Mouse (Mus musculus): ENCODE measurements around the gene AU021092. TPM values are rescaled to one million over a fixed set of nuclear protein-coding genes. Genes with fewer than 3 reads are reported as not detected.
A peak's percentile ranks its signal among the peaks of the same experiment; 100 is the strongest.

The AU021092 gene
- polyA plus RNA-seq, 1 experiment from 2014 or later, result 1.3 TPM

DNA sequence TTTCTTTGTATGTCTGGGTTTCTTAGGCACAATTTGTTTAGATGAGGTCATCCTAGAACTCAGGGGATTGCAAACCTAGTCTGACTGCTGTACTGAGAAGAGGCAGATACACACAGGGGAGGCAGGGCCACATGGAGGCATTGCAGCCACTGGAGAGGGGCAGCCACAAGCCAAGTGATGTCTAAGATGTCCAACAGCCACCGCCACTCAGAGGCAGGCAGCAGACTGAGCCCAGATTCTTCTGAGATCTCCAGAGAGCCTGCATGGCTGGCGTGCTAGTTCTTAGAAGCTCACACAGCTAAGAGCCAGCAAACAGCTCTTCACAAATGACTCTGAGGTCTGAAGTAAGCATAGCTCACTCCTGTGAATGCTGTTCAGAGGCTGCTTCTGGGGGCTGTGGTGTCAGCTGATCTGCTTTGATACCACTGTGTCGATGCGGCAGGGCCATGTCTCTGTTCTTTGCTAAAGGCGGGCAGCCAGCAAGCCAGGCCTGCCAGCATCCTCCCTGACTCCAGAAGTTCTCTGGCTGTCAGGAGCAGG lies 16.6 kb downstream of the AU021092 start:
- Histone ChIP-seq H3K4me3 (no peak overlapping the region), H3K27me3 (replicated peaks; ENCODE audit: low read depth, poor library complexity, severe bottlenecking) (peaks cover 7% of the 10 kb centered on the region; the same call in 1 of the 2 replicates), H3K4me1 (peaks cover 15% of the 10 kb centered on the region), H3K36me3 (replicated peaks) (no peaks in the 10 kb centered on the region), H3K27ac (replicated peaks) (no peak overlapping the region), H3K9me3 (no peaks in the 10 kb centered on the region)
- DNase-seq (ENCODE audit: low spot score), result no peak
- 84% methylated on average over 5 of the region's 5 CpGs for WGBS

DNA sequence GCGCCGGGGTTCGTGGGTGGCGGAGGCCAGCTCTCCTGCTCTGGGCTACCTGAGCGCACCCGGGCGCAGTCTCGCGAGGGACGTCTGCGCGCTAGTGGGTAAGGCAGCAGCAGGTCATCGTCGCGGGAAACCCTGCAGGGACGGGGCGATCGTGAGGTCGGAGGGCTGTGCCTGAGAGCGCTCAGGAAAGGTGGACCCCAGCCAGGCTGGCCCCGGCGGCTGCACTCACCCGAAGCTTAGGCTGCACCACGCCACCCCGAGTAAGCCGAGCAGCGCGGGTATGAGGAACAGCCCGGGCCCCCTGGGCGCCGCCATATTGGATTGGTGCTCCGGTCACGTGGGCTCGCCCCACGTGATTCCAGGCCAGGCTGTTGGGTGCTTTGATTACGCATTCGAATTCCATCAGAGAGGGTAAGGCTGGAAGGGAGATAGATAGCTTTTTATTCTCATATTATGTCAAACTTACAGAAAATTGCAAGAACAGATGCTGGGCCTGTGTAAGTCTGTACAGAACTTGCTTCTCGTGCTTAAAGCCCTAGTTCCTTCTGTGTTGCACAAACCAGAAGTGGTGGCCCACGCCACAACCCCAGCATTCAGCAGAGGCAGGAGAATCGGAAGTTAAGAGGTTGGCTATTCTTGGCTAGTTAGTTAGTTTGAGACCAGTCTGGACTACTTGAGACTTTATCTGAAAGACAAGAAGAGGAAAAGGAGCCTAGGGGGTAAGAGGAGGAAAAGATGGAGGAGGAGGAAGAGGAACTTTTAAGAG lies 18.2 kb downstream of the AU021092 start, which contains the start of gene Nagpa:
Nagpa (minus strand) TSS at position 345 of the 766 bp plus-strand sequence.
- peak within 1 kb of the TSS; percentile 94 for H3K4me3 ChIP-seq
- 4% methylated on average over 40 of the region's 40 CpGs for WGBS
- DNase-seq (ENCODE audit: low spot score), result peak; percentile 90
- H3K27ac ChIP-seq (replicated peaks), result peak within 1 kb of the TSS; percentile 77
- H3K9me3 ChIP-seq, result no peaks in the 10 kb centered on the region
- peaks cover 15% of the 10 kb centered on the region for H3K4me1 ChIP-seq
- H3K27me3 ChIP-seq (replicated peaks; ENCODE audit: low read depth, poor library complexity, severe bottlenecking), result peaks cover 7% of the 10 kb centered on the region; the same call in 1 of the 2 replicates
- no peaks in the 10 kb centered on the region for H3K36me3 ChIP-seq (replicated peaks)

DNA sequence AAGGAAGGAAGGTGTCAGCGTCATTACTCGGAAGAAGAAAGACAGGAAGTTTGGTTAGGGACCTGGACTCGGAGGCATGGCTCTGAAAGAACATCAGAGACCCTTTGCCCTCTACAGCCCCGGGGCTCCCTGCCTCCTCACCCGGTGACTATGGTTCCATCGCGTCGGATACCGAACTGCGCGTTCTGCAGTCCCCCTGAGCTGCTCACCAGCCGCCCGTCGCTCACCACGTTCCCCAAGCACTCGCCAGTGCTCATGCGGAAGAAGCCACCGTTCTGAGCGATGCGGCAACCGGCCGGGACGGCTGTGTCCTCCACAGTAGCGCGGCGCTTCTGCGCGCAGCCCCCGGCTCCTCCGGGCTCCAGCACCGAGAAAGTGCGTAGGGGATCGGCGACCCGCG lies 18.9 kb downstream of the AU021092 start:
- WGBS, result 1% methylated on average over 36 of the region's 36 CpGs
- Histone ChIP-seq H3K4me1 (peaks cover 15% of the 10 kb centered on the region), H3K4me3 (peak overlapping the region; percentile 94), H3K9me3 (no peaks in the 10 kb centered on the region), H3K36me3 (replicated peaks) (peaks cover 6% of the 10 kb centered on the region), H3K27ac (replicated peaks) (peak overlapping the region; percentile 77), H3K27me3 (replicated peaks; ENCODE audit: low read depth, poor library complexity, severe bottlenecking) (peaks cover 7% of the 10 kb centered on the region; the same call in 1 of the 2 replicates)
- DNase-seq (ENCODE audit: low spot score), result no peak

DNA sequence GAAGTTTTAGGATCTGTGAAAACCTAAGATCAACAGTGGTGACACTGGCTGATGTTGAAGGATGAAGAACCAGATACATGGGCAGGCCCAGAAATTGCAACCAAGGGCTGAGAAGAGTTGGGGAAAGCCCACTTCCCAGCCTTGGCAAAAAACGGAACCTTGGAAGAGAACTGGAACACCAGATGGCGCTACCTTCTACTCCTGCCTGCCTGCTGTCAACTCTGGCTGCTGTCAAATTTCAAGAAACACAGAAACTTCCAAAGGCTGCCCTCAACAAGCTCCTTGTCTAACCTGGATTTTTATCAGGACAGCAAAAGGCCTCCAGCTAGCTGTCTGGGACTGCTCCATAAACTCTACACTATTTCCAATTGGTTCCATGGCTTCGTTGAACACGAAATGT lies 19.4 kb downstream of the AU021092 start:
- peaks cover 15% of the 10 kb centered on the region for H3K4me1 ChIP-seq
- H3K4me3 ChIP-seq, result peak overlapping the region; percentile 94
- no peak overlapping the region for H3K27ac ChIP-seq (replicated peaks)
- DNase-seq (ENCODE audit: low spot score), result peak; percentile 42
- H3K9me3 ChIP-seq, result no peaks in the 10 kb centered on the region
- WGBS, result 13% methylated on average over 4 of the region's 4 CpGs
- peaks cover 7% of the 10 kb centered on the region for H3K36me3 ChIP-seq (replicated peaks)
- peaks cover 7% of the 10 kb centered on the region; the same call in 1 of the 2 replicates for H3K27me3 ChIP-seq (replicated peaks; ENCODE audit: low read depth, poor library complexity, severe bottlenecking)

DNA sequence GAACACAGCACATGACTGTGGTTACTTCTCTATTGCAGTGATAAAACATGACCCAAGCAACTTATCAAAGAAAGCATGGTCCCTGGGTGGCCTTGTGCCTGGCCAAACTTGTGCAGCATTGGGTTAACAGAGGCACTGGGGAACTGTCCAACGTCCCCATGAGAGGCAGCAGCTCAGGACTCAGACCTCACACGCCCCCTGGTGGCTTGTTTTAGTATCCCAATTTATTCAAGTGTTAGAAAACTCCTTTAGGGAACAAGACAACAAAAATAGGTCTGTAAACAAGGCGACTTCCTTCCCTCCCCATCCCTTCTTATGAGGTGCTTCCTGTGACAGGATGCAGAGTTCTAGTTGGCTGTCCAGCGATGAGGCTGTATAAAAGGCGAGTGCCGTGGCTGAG lies 27.0 kb downstream of the AU021092 start:
- DNase-seq (ENCODE audit: low spot score), result peak; percentile 59

DNA sequence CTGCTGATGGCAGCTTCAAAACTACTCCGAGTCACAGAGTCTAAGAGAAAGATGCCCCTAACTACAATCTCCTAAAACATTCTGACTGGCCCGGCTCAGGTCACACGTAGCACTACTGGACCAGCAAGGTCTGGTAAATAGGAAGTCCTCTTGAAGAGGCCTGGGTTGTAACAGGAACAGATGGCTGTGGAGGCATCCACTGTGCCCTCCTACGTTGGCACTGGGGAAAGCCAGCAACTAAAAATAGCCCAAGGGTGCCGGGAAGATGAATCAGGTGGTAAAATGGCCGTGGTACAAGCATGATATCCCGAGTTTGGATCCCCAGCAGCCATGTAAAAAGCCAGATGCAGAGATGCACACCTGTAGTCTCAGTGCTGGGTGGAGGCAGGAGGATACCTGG lies 35.9 kb downstream of the AU021092 start:
- no peak for DNase-seq (ENCODE audit: low spot score)
- no peaks in the 10 kb centered on the region for H3K36me3 ChIP-seq (replicated peaks)

More for the DNA sequence above, 27.0 kb downstream of the AU021092 start:
- H3K36me3 ChIP-seq (replicated peaks), result peaks cover 7% of the 10 kb centered on the region
- no peaks in the 10 kb centered on the region for H3K4me1 ChIP-seq
- no peaks in the 10 kb centered on the region for H3K9me3 ChIP-seq
- H3K27ac ChIP-seq (replicated peaks), result no peak overlapping the region
- H3K27me3 ChIP-seq (replicated peaks; ENCODE audit: low read depth, poor library complexity, severe bottlenecking), result no peaks in the 10 kb centered on the region
- H3K4me3 ChIP-seq, result no peak overlapping the region
- 26% methylated on average over 6 of the region's 6 CpGs for WGBS

DNA sequence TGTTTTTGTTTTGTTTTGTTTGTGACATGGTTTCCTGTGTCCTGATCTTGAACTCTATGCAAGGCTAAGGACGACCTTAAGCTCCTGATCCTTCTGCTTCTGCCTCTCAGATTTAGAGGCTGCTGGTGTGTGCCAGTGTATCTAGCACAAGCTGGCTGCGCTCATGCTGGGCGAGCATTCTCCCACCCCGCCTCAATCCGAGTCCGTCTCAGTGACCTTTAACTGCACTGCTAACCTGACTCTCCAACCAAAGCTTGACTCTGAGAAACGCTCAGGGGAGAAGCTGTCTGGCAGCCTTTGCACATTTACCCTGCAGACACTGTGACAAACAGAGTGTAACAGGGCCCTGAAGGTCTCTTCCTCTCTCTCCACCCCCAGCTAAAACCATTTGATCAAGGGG lies 36.4 kb downstream of the AU021092 start:
- no peak overlapping the region for H3K4me3 ChIP-seq
- no peaks in the 10 kb centered on the region for H3K36me3 ChIP-seq (replicated peaks)
- H3K27me3 ChIP-seq (replicated peaks; ENCODE audit: low read depth, poor library complexity, severe bottlenecking), result no peaks in the 10 kb centered on the region
- DNase-seq (ENCODE audit: low spot score), result no peak
- no peaks in the 10 kb centered on the region for H3K9me3 ChIP-seq
- no peak overlapping the region for H3K27ac ChIP-seq (replicated peaks)
- no peaks in the 10 kb centered on the region; the same call in 1 of the 2 replicates for H3K4me1 ChIP-seq
- WGBS, result 67% methylated on average over 7 of the region's 7 CpGs

More for the DNA sequence above, 35.9 kb downstream of the AU021092 start:
- no peak overlapping the region for H3K4me3 ChIP-seq
- no peaks in the 10 kb centered on the region for H3K9me3 ChIP-seq
- H3K27ac ChIP-seq (replicated peaks), result no peak overlapping the region
- H3K27me3 ChIP-seq (replicated peaks; ENCODE audit: low read depth, poor library complexity, severe bottlenecking), result no peaks in the 10 kb centered on the region
- H3K4me1 ChIP-seq, result no peaks in the 10 kb centered on the region; the same call in 1 of the 2 replicates
- WGBS, result 83% methylated on average over 7 of the region's 7 CpGs

DNA sequence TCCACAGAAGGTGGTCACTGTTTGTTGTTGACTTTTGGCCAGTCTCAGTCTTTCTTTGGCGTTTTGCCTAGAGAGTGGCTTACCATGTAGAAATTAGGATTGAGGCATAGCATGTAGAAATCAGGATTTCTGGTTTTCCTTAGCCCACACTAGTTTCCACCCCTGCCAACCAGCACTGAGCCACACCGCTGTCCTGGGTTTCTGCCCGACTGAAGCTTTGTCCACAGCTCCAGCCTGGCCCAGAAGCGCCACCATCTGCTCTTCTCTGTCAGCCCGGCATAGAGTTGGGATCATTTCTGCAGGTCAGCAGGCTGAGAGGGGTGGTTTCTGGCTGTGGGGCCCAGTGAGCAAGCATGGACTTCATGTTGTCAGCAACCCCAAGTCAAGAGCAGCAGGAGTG lies 37.1 kb downstream of the AU021092 start:
- Histone ChIP-seq H3K36me3 (replicated peaks) (no peaks in the 10 kb centered on the region), H3K9me3 (no peaks in the 10 kb centered on the region), H3K27me3 (replicated peaks; ENCODE audit: low read depth, poor library complexity, severe bottlenecking) (no peaks in the 10 kb centered on the region), H3K27ac (replicated peaks) (no peak overlapping the region), H3K4me1 (no peaks in the 10 kb centered on the region; the same call in 1 of the 2 replicates), H3K4me3 (no peak overlapping the region)
- 82% methylated on average over 5 of the region's 5 CpGs for WGBS
- DNase-seq (ENCODE audit: low spot score), result no peak

DNA sequence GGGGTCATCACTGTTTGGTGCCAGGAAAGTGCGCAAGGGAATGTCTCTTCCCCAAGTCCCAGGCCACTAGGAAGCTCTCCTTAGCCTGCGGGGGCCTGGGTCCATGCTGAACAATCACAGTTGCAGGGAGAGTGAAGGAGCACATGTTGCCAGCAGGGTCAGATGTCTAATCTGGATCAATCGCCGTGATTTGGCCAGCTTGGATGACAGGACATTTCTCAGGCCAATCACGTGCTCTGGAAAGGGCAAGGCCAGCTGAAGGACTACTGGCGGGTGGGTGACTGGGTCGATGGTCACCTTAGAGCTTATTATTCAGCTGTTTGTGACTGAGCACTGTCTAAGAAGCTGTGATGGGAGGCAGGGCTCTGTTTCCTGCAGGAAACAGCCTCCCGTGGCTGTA lies 38.0 kb downstream of the AU021092 start:
- no peak for DNase-seq (ENCODE audit: low spot score)
- Histone ChIP-seq H3K27me3 (replicated peaks; ENCODE audit: low read depth, poor library complexity, severe bottlenecking) (no peaks in the 10 kb centered on the region), H3K27ac (replicated peaks) (no peak overlapping the region), H3K36me3 (replicated peaks) (no peaks in the 10 kb centered on the region), H3K4me1 (no peaks in the 10 kb centered on the region; the same call in 1 of the 2 replicates), H3K9me3 (no peaks in the 10 kb centered on the region), H3K4me3 (no peak overlapping the region)
- 63% methylated on average over 8 of the region's 8 CpGs for WGBS

DNA sequence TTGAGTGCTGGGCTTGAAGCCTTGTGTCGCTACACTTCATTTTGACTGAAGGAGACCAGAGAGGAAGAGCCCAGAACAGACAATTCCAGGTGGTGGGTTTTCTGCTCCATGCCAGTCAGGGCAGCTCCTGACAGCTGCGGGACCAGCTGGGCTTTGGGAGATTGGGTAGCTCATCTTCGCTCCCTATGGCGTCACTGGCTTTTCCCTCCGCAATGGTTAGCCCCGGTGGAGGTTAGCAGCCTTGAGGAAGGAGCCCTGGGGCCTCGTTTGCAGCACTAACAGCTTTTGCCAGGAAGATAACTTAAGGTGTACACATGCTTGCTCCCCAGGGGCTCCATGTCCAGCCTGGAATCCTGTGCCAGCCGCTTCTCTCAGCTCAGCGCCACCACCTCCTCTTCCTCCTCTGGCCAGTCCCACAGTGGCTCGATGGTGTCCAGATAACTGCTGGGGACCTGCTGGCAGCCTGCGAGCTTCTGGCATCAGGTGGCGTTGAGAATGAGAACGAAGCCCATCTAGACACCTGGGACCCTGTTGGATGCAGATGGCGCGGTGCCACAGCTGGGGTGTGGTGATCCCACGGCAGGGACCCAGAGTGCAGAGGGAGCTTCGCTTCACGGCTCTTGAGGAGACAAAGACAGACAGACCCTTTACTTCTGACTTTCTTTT lies 38.7 kb downstream of the AU021092 start:
- WGBS, result 87% methylated on average over 18 of the region's 18 CpGs

DNA sequence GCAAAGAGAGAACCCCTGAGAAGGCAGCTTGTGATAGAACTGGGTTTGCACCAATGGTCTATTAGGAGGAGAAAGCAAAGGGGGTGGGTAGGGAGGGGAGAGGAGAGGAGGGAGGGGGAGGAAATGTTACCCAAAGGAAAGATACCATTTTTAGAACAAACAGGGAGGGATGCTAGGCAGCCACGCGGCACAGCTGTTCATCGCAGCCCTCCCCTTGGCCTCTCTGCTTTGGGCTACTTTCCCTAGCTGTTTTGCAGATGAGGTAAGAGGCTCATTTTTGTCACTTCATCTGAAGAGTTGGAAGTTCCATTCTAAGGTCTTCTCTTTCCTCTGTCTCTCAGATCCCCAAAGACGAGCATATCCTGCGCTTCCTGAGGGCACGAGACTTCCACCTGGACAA lies 49.5 kb downstream of the AU021092 start:
- H3K27ac ChIP-seq (replicated peaks), result no peak overlapping the region
- no peaks in the 10 kb centered on the region for H3K4me1 ChIP-seq
- WGBS, result 95% methylated on average over 6 of the region's 6 CpGs
- H3K4me3 ChIP-seq, result no peak overlapping the region
- H3K36me3 ChIP-seq (replicated peaks), result no peaks in the 10 kb centered on the region
- H3K27me3 ChIP-seq (replicated peaks; ENCODE audit: low read depth, poor library complexity, severe bottlenecking), result no peaks in the 10 kb centered on the region
- no peaks in the 10 kb centered on the region for H3K9me3 ChIP-seq
- DNase-seq (ENCODE audit: low spot score), result no peak

More for the DNA sequence above, 38.7 kb downstream of the AU021092 start:
- no peak for DNase-seq (ENCODE audit: low spot score)
- H3K4me3 ChIP-seq, result no peak overlapping the region
- no peaks in the 10 kb centered on the region; the same call in 1 of the 2 replicates for H3K4me1 ChIP-seq
- H3K36me3 ChIP-seq (replicated peaks), result no peaks in the 10 kb centered on the region
- H3K27ac ChIP-seq (replicated peaks), result no peak overlapping the region
- no peaks in the 10 kb centered on the region for H3K27me3 ChIP-seq (replicated peaks; ENCODE audit: low read depth, poor library complexity, severe bottlenecking)
- no peaks in the 10 kb centered on the region for H3K9me3 ChIP-seq

DNA sequence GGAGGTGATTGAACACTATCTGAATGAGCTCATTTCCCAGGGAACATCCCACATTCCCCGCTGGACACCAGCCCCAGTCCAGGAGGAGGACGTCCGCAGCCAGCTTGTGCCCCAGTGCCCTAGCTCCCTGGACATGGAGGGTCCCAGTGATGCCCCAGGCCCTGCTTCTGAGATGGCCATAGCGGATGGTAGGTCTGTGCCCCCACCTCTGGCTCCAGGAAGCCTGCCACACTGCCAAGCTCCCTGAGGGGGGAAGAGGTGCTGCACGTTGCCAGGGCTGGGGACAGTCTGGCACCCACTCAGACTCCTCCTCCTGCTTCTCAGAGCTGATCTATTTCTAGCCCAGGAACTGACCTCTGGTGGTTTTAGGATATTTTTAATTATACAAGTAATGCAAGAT lies 53.3 kb downstream of the AU021092 start:
- WGBS, result 74% methylated on average over 5 of the region's 5 CpGs
- Histone ChIP-seq H3K4me1 (no peaks in the 10 kb centered on the region), H3K27me3 (replicated peaks; ENCODE audit: low read depth, poor library complexity, severe bottlenecking) (no peaks in the 10 kb centered on the region), H3K4me3 (no peak overlapping the region), H3K9me3 (no peaks in the 10 kb centered on the region), H3K36me3 (replicated peaks) (no peaks in the 10 kb centered on the region), H3K27ac (replicated peaks) (no peak overlapping the region)
- no peak for DNase-seq (ENCODE audit: low spot score)

Measured in embryonic facial prominence, embryonic 10.5 days (tissue).